Mouse (Mus musculus): ENCODE measurements around the gene Fosl1. TPM values are rescaled to one million over a fixed set of nuclear protein-coding genes. Genes with fewer than 3 reads are reported as not detected.
A peak's percentile ranks its signal among the peaks of the same experiment; 100 is the strongest.

The Fosl1 gene
- polyA plus RNA-seq, 1 experiment from 2014 or later, result not detected

DNA sequence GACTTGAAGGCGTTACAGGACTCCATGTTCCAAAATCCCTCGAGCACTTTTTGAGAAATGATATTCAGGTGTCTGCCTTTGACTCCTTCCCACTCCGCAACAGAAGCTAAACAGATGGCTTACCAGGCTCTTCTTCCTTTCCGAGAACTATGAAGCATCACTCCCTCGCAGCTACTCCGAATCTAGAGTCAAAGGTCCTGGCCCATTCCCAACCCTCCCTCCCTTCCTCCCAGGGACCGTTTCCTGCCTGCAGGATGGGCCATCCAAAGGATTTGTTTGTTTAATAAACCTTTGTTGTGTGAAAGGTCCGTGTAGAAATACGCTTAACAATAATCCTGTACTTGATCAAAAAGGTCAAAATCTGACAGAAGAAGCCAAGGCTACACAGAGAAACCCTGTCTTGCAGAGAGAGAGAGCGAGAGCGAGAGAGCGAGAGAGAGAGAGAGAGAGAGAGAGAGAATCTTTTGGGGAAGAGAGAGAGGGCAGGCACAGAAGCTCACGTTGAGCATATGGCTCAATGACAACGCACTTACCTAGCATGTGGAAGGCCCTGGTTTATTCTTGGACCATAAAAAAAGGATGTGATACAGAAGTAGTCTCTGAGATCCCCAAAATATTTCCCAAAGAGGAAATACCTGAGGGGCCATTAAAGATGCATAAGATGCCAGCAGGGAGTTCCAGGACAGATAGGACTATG lies 10.5 kb downstream of the Fosl1 start, which contains the start of gene Ccdc85b:
TSS of gene Ccdc85b (minus strand) at position 149 of the 697 bp plus-strand sequence.
- no peaks in the 10 kb centered on the region for H3K27me3 ChIP-seq (replicated peaks)
- peak within 1 kb of the TSS; percentile 98 for H3K4me2 ChIP-seq
- peaks cover 44% of the 10 kb centered on the region for H3K4me1 ChIP-seq (replicated peaks)
- ATAC-seq (ENCODE audit: insufficient number of reproducible peaks, low FRiP score), result no peak
- peak within 1 kb of the TSS; percentile 94 for H3K9ac ChIP-seq
- H3K36me3 ChIP-seq, result peaks cover 20% of the 10 kb centered on the region
- no peaks in the 10 kb centered on the region for H3K9me3 ChIP-seq (replicated peaks)
- H3K4me3 ChIP-seq, result peak within 1 kb of the TSS; percentile 89
- peak within 1 kb of the TSS; percentile 91 for H3K27ac ChIP-seq (ENCODE audit: poor library complexity, severe bottlenecking)
- WGBS, result 17% methylated on average over 14 of the region's 14 CpGs

DNA sequence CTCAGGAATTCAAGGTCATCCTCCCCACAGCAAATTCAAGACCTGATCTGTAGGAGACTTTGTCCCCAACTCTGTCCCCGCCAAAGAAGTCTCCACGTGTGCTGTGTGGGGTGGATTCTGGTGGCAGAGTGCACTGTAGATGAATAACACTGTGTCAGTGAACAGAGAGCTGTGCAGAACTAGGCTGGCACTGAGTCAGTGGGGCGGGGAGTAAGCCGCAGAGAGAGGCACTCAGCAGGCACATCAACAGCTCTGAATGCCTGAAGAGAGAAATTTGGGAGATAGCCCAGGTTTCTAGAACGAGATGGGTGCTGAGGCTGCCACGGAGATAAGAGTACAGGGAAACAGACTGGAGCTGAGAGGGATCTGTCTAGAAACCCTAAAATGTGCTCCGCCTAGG lies 11.7 kb downstream of the Fosl1 start:
- Histone ChIP-seq H3K9ac (no peak overlapping the region), H3K4me3 (no peak overlapping the region), H3K4me1 (replicated peaks) (peaks cover 49% of the 10 kb centered on the region), H3K36me3 (peaks cover 25% of the 10 kb centered on the region), H3K27me3 (replicated peaks) (no peaks in the 10 kb centered on the region), H3K9me3 (replicated peaks) (no peaks in the 10 kb centered on the region), H3K27ac (ENCODE audit: poor library complexity, severe bottlenecking) (no peak overlapping the region), H3K4me2 (no peak overlapping the region)
- WGBS, result 58% methylated on average over 7 of the region's 7 CpGs
- ATAC-seq (ENCODE audit: insufficient number of reproducible peaks, low FRiP score), result no peak

DNA sequence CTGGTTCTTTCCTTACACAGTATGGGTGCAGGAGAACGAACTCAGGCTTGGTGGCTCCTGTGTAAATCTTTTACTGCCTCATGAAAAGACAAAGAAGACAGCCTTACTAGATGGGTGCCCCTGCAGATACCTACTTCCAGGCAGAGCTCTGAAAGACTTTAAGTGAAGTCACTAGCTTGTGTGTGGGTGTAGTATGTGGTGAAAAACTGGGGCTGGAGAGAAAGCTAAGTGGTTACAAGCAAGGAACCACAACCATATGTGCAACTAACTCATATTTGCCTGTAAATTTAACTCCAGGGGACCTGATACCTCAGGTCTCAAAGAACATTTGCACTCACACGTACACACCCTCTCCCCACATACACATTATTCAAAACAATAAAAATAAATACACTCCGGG lies 12.5 kb downstream of the Fosl1 start:
- WGBS, result 25% methylated on average over 3 of the region's 3 CpGs
- peak overlapping the region; percentile 67 for H3K4me3 ChIP-seq
- no peak for ATAC-seq (ENCODE audit: insufficient number of reproducible peaks, low FRiP score)
- H3K9ac ChIP-seq, result peak overlapping the region; percentile 81
- H3K27ac ChIP-seq (ENCODE audit: poor library complexity, severe bottlenecking), result no peak overlapping the region
- no peaks in the 10 kb centered on the region for H3K27me3 ChIP-seq (replicated peaks)
- H3K4me2 ChIP-seq, result peak overlapping the region; percentile 84
- H3K9me3 ChIP-seq (replicated peaks), result no peaks in the 10 kb centered on the region
- peaks cover 24% of the 10 kb centered on the region for H3K36me3 ChIP-seq
- H3K4me1 ChIP-seq (replicated peaks), result peaks cover 51% of the 10 kb centered on the region

DNA sequence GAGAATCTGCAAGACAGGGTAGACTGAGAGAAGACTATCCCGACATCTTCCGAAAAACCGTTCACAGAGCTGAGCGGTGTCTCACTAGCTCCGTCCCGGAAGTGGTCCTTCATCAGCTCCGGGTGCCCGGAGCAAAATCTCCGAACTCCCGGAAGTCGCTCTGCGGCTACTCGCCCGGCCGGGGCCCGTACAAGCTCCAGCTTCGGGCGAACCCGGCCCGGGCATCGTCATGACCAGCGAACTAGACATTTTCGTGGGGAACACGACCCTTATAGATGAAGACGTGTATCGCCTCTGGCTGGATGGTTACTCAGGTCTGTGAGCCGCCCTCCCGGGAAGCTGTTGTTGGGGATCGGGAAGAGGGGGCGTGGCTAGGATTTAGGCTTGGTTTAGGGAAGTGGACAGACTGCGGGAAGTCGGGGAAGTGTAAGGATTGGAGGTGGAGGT lies 13.1 kb downstream of the Fosl1 start, which contains the start of gene Fibp:
TSS of gene Fibp (plus strand) at position 151 of the 447 bp plus-strand sequence.
- peak; percentile 63 for ATAC-seq (ENCODE audit: insufficient number of reproducible peaks, low FRiP score)
- peaks cover 30% of the 10 kb centered on the region for H3K36me3 ChIP-seq
- peak within 1 kb of the TSS; percentile 67 for H3K4me3 ChIP-seq
- peaks cover 45% of the 10 kb centered on the region for H3K4me1 ChIP-seq (replicated peaks)
- H3K27ac ChIP-seq (ENCODE audit: poor library complexity, severe bottlenecking), result peak within 1 kb of the TSS; percentile 37; the same call in 1 of the 2 replicates
- no peaks in the 10 kb centered on the region for H3K9me3 ChIP-seq (replicated peaks)
- H3K4me2 ChIP-seq, result peak within 1 kb of the TSS; percentile 84
- H3K27me3 ChIP-seq (replicated peaks), result no peaks in the 10 kb centered on the region
- H3K9ac ChIP-seq, result peak within 1 kb of the TSS; percentile 81
- WGBS, result under 1% methylated on average over 32 of the region's 32 CpGs

DNA sequence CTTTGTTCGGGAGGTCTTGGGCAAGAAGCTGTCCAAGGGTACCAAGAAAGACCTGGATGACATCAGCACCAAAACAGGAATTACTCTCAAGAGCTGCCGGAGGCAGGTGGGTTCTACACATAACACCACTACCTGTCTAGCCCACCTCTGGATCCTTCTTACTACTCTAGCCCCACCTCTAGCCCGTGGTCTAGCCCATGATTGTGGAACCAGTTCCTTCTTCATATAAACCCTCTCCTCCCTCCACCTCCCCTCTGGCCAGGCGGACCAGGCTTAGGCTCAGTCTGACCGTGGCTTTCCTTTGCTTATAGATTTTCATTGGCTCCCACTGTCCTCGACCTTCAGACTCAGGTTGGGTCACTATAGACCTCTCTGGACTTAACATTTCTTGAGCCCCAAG lies 14.1 kb downstream of the Fosl1 start:
- Histone ChIP-seq H3K4me3 (peak overlapping the region; percentile 67), H3K36me3 (peaks cover 39% of the 10 kb centered on the region), H3K9ac (peak overlapping the region; percentile 81; the same call in 1 of the 2 replicates), H3K27ac (ENCODE audit: poor library complexity, severe bottlenecking) (no peak overlapping the region), H3K4me1 (replicated peaks) (peaks cover 35% of the 10 kb centered on the region), H3K27me3 (replicated peaks) (no peaks in the 10 kb centered on the region), H3K9me3 (replicated peaks) (no peaks in the 10 kb centered on the region), H3K4me2 (peak overlapping the region; percentile 84)
- no peak for ATAC-seq (ENCODE audit: insufficient number of reproducible peaks, low FRiP score)
- 85% methylated on average over 6 of the region's 6 CpGs for WGBS

DNA sequence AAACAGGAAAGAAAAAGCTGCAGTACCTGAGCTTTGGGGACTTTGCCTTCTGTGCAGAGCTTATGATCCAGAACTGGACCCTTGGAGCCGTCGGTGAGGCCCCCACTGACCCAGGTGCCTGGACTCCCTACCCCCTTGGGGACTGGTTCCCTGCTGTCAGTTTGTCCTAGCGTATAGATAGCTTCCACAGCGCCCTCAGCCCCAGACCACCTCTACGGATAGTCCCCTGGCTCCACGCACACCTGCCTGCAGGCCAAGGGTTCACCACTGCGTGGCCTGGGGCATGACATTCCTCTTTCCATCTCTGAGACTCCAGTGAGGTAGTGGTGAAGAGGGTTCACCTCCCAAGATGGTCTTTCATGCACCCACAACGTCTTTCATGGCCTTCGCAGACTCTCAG lies 15.9 kb downstream of the Fosl1 start:
- H3K9me3 ChIP-seq (replicated peaks), result no peaks in the 10 kb centered on the region
- no peak for ATAC-seq (ENCODE audit: insufficient number of reproducible peaks, low FRiP score)
- WGBS, result 88% methylated on average over 9 of the region's 9 CpGs
- no peak overlapping the region for H3K27ac ChIP-seq (ENCODE audit: poor library complexity, severe bottlenecking)
- H3K4me2 ChIP-seq, result no peak overlapping the region
- H3K9ac ChIP-seq, result no peak overlapping the region
- H3K4me1 ChIP-seq (replicated peaks), result peaks cover 26% of the 10 kb centered on the region
- H3K27me3 ChIP-seq (replicated peaks), result no peaks in the 10 kb centered on the region
- H3K4me3 ChIP-seq, result no peak overlapping the region
- H3K36me3 ChIP-seq, result peaks cover 57% of the 10 kb centered on the region

DNA sequence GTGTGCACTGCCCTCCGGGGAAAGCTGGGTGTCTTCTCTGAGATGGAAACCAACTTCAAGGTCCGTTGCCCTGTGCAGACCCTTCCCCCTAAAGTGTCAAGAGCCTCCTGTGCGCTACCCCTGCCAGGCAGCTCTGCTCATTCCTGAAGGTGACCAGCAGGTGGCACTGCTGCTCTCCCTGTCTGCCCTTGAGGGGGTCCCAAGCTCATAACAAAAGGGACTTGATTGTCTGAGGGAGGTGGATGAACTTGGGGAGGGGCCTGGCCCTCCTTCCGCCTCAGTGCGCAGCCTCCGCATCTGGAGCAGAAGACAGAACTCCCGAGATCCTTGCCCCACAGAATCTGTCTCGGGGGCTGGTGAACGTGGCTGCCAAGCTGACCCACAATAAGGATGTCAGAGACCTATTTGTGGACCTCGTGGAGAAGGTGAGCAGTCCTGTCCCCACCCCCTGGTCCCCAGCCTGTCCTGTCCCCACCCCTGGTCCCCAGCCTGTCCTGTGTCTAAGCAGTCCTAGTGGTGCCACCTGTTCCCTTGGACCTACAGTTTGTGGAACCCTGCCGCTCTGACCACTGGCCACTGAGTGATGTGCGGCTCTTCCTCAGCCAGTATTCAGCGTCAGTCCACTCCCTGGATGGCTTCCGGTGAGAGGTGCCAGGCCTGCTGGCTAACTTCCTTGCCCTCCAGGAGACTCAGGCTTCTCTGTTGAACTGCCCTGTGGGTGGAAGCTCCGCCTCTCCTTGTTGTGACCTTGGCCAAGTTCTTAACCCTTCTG lies 16.6 kb downstream of the Fosl1 start:
- Histone ChIP-seq H3K27me3 (replicated peaks) (no peaks in the 10 kb centered on the region), H3K4me3 (peak overlapping the region; percentile 28), H3K4me2 (peak overlapping the region; percentile 52), H3K9me3 (replicated peaks) (no peaks in the 10 kb centered on the region), H3K4me1 (replicated peaks) (peaks cover 27% of the 10 kb centered on the region), H3K36me3 (peaks cover 57% of the 10 kb centered on the region), H3K9ac (peak overlapping the region; percentile 53), H3K27ac (ENCODE audit: poor library complexity, severe bottlenecking) (peak overlapping the region; percentile 80)
- 41% methylated on average over 15 of the region's 15 CpGs for WGBS
- no peak for ATAC-seq (ENCODE audit: insufficient number of reproducible peaks, low FRiP score)

DNA sequence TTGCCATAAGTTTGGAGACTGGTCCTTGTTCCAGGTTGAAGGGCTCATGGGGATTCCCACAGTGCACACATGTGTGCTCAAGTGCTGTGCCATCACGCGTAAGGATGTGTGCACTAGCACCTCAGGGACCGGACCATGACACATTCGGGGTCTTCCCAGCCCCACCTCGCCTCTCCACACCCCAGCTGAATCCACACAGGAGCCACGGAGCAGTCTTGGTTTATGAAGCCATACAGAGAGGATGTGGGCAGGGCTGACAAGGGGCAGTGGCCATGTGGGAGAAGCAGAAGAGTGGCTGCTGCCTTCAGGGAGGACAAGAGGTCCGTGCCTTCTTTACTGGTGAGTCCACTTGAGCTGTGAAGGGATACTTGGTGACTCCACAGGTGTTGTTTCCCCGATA lies 17.7 kb downstream of the Fosl1 start:
- Histone ChIP-seq H3K4me3 (no peak overlapping the region), H3K4me2 (no peak overlapping the region), H3K4me1 (replicated peaks) (peaks cover 33% of the 10 kb centered on the region), H3K36me3 (peaks cover 57% of the 10 kb centered on the region), H3K27ac (ENCODE audit: poor library complexity, severe bottlenecking) (no peak overlapping the region), H3K9me3 (replicated peaks) (no peaks in the 10 kb centered on the region), H3K9ac (no peak overlapping the region), H3K27me3 (replicated peaks) (no peaks in the 10 kb centered on the region)
- ATAC-seq (ENCODE audit: insufficient number of reproducible peaks, low FRiP score), result no peak
- 96% methylated on average over 8 of the region's 8 CpGs for WGBS

DNA sequence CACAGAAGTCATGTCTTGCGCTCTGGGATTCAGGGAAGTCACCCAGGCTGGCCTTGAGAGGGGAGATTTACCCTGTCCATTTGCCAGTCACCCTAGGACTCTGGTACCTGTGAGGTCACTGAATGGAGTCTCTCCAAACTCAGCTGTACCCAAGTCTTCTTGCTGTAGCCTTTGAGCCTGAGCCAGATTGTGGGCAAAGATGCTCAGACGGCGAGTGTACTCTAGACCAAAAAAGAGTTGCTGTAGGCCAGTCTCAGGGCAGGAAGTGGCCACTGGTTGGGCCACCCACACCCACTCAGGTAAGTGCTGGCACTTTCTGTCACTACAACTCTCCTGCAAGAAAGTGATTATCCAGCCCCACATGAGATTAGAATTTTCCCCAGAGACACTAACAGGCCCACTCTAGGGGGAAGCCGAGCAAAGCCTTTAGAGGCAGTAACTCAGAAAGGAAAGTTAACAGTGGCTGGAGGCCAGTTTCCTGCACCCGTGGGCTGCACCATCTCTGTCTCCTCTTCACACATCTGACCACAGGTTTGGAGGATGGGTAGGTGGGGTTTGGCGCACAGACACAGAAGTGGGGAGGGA lies 19.7 kb downstream of the Fosl1 start:
- no peak overlapping the region for H3K4me3 ChIP-seq
- no peaks in the 10 kb centered on the region for H3K27me3 ChIP-seq (replicated peaks)
- H3K27ac ChIP-seq (ENCODE audit: poor library complexity, severe bottlenecking), result no peak overlapping the region
- H3K36me3 ChIP-seq, result peaks cover 55% of the 10 kb centered on the region
- H3K4me2 ChIP-seq, result no peak overlapping the region
- no peak overlapping the region for H3K9ac ChIP-seq
- H3K9me3 ChIP-seq (replicated peaks), result no peaks in the 10 kb centered on the region
- 87% methylated on average over 6 of the region's 6 CpGs for WGBS
- ATAC-seq (ENCODE audit: insufficient number of reproducible peaks, low FRiP score), result no peak
- H3K4me1 ChIP-seq (replicated peaks), result peaks cover 23% of the 10 kb centered on the region

DNA sequence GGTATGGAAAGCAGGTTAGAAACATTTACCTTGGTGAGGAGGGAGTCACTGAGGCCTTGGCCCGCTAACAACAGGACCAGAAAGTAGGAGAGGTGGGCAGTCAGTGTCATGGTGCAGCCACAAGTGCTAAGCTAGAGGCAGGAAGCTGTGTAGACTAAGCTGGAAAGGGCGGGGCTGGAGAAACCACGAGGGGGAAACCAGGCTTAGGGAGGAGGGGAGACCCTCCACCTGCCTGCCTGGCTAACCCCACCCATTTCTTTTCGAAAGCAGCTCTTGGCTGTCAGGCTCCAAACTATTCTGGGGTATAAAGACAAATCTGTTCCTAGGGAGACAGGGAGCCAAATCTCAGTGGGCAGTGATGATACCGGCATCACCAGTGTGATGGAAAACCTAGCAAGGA lies 21.0 kb downstream of the Fosl1 start, which contains the start of gene Ctsw:
TSS of gene Ctsw (minus strand) at position 134 of the 400 bp plus-strand sequence.
- Histone ChIP-seq H3K36me3 (peaks cover 44% of the 10 kb centered on the region), H3K27ac (ENCODE audit: poor library complexity, severe bottlenecking) (no peak within 1 kb of the TSS), H3K9ac (no peak within 1 kb of the TSS), H3K4me2 (no peak within 1 kb of the TSS), H3K9me3 (replicated peaks) (no peaks in the 10 kb centered on the region), H3K4me1 (replicated peaks) (peaks cover 23% of the 10 kb centered on the region), H3K4me3 (no peak within 1 kb of the TSS), H3K27me3 (replicated peaks) (no peaks in the 10 kb centered on the region)
- no peak for ATAC-seq (ENCODE audit: insufficient number of reproducible peaks, low FRiP score)
- 58% methylated on average over 5 of the region's 5 CpGs for WGBS

DNA sequence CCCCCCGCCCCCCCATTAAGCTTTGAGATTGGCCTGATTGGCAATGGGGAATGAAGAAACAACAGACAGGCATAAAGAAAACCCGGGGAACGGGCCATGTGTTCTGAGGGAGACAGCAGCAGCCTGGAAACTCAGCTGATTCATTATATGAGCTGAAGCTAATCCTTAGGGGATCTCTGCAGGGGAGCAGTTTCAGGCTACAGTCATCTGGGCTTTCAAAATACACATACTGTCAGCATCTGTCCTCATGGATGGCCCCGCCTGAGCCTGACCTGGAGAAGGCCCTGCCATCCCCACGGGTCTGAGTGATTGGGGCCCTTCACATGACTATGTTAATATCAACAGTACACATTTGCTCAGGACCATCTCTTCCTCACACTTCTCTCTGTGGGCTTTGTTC lies 24.5 kb downstream of the Fosl1 start:
- no peaks in the 10 kb centered on the region for H3K9me3 ChIP-seq (replicated peaks)
- ATAC-seq (ENCODE audit: insufficient number of reproducible peaks, low FRiP score), result no peak
- no peak overlapping the region for H3K9ac ChIP-seq
- 60% methylated on average over 5 of the region's 5 CpGs for WGBS
- H3K27me3 ChIP-seq (replicated peaks), result no peaks in the 10 kb centered on the region
- H3K36me3 ChIP-seq, result peaks cover 18% of the 10 kb centered on the region
- H3K4me3 ChIP-seq, result no peak overlapping the region
- peaks cover 34% of the 10 kb centered on the region for H3K4me1 ChIP-seq (replicated peaks)
- H3K4me2 ChIP-seq, result no peak overlapping the region
- no peak overlapping the region for H3K27ac ChIP-seq (ENCODE audit: poor library complexity, severe bottlenecking)

Data from heart, embryonic 12.5 days (tissue).